Mouse (Mus musculus) heart, adult 2 months (tissue): ENCODE measurements at regions not wholly inside any gene's neighbourhood (a gene's known extent, or its start where the extent isn't known, plus 50 kb on each side); places are given as distances from the start of the nearest gene placed in this dataset.
A peak's percentile ranks its signal among the peaks of the same experiment; 100 is the strongest.

Experiments
- DNase-seq, 2 experiments: peaks; one replicate each; pipeline ENCODE4 v3.0.0; 2021
- H3K27ac ChIP-seq: fragments of 200-600 bp; 2 replicates; pipeline ENCODE4 v1.8.1; 2022
- H3K27me3 ChIP-seq: fragments of 200-500 bp; 2 replicates; pipeline ENCODE4 v1.6.1; 2012; ENCODE audit warnings: mild to moderate bottlenecking, low read length, inconsistent platforms, mixed read lengths; ENCODE audit not compliant: control insufficient read depth, insufficient read depth
- H3K36me3 ChIP-seq: fragments of 200-500 bp; 2 replicates; pipeline ENCODE4 v1.6.1; 2012; ENCODE audit warnings: low read length, inconsistent platforms; ENCODE audit not compliant: control insufficient read depth, insufficient read depth
- H3K4me1 ChIP-seq: fragments of 200-500 bp; 2 replicates; pipeline ENCODE4 v1.6.1; 2011; ENCODE audit warnings: low read length; ENCODE audit not compliant: control insufficient read depth, insufficient read depth
- H3K4me3 ChIP-seq: fragments of 200-600 bp; 2 replicates; pipeline ENCODE4 v1.8.1; 2022
- H3K79me2 ChIP-seq: fragments of 200-500 bp; replicated peaks from 2 replicates; pipeline ENCODE4 v1.6.1; 2012; ENCODE audit warnings: mild to moderate bottlenecking, inconsistent platforms, low read length, moderate library complexity, mixed read lengths; ENCODE audit not compliant: control insufficient read depth, insufficient read depth
- H3K9ac ChIP-seq: fragments of 200-500 bp; 2 replicates; pipeline ENCODE4 v1.6.1; 2012; ENCODE audit warnings: low read depth, mild to moderate bottlenecking, control low read depth, inconsistent platforms, low read length, mixed read lengths
- CTCF ChIP-seq: fragments of 200-600 bp; IDR thresholded peaks from 2 replicates; pipeline ENCODE4 v1.8.1; 2022; ENCODE audit warnings: antibody characterized with exemption, mild to moderate bottlenecking, moderate library complexity
- EP300 ChIP-seq: fragments of 200-500 bp; IDR thresholded peaks from 2 replicates; pipeline ENCODE4 v1.6.1; 2011; ENCODE audit warnings: low read depth, low read length, control low read depth; ENCODE audit not compliant: insufficient read depth
- POLR2A ChIP-seq: fragments of 200-500 bp; IDR thresholded peaks from 2 replicates; pipeline ENCODE4 v1.6.1; 2011; ENCODE audit warnings: mild to moderate bottlenecking, low read depth, low read length, control low read depth; ENCODE audit not compliant: insufficient read depth
- WGBS: fragments of 180-500 bp; shearing (Covaris S2); methylation state at CpG from one replicate; pipeline ENCODE4 v1.1.7; 2018; 5-methylcytosine and 5-hydroxymethylcytosine counted together
- intact Hi-C: fragments of 180-260 bp; cut with DNase I; formaldehyde crosslinking; loops from one replicate; pipeline ENCODE4 v1.15.1; 2025

DNA sequence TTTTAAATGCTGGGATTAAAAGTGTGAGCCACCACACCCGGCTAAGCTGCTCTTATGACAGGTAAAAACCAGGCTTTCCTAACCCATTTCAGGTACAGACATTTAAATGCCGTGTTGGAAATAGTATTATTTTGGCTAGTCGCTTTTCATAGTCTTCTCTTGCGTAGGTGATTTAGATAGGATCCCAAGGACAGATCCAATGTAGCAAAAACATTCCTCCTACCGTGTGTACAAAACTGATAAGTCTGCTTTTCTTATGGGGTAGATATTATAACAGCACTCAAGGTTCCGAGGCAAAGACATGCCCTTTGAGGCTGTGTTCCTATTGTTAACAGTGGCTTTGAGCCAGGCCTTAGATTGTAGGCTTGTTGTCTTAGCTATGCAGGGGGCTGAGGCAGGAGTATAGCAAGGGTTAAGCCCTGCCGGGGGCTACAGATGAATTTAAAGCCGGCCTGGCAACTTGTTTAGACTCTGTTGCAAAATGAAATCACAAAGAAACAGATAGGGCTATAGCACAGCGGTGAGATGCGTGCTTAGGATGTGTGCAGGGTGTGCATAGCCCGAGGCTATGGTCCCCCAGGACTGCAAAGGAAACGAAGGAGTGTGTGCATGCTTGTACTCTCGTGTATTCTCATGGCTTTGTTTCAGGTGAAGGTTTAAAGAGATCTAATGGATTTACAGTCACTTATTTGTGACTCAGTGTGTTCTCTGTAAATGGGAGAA lies 57.7 kb upstream of the Commd8 start:
- peaks cover 3% of the 10 kb centered on the region for H3K4me1 ChIP-seq
- WGBS: 51% methylated on average over 13 of the region's 13 CpGs
- peaks cover 13% of the 10 kb centered on the region for H3K36me3 ChIP-seq
- H3K27ac ChIP-seq: peak overlapping the region; percentile 10; the same call in 1 of the 2 replicates
- H3K9ac ChIP-seq: no peak overlapping the region
- intact Hi-C loops: loop anchor here (2.0 to 5.0 kb wide), 3 partner anchors 23 to 53 kb away; no protein-coding TSS in a partner anchor
- no peak overlapping the region for H3K4me3 ChIP-seq
- no peak for TF ChIP-seq EP300
- TF ChIP-seq POLR2A: no peak
- TF ChIP-seq CTCF: no peak
- H3K27me3 ChIP-seq: no peaks in the 10 kb centered on the region
- DNase-seq: no peak
- no peaks in the 10 kb centered on the region for H3K79me2 ChIP-seq

- no peak overlapping the region for H3K4me3 ChIP-seq
- H3K4me1 ChIP-seq: peaks cover 5% of the 10 kb centered on the region
- no peaks in the 10 kb centered on the region; the same call in 1 of the 2 replicates for H3K79me2 ChIP-seq
- TF ChIP-seq EP300 (no peak), CTCF (no peak)
- 26% methylated on average over 7 of the region's 7 CpGs for WGBS
- H3K9ac ChIP-seq: no peak overlapping the region
- H3K36me3 ChIP-seq: peaks cover 10% of the 10 kb centered on the region
- peak overlapping the region; percentile 10; the same call in 1 of the 2 replicates for H3K27ac ChIP-seq
- intact Hi-C loops: loop anchor here (2.0 to 5.0 kb wide), 3 partner anchors 22 to 52 kb away; no protein-coding TSS in a partner anchor
- H3K27me3 ChIP-seq: no peaks in the 10 kb centered on the region
- DNase-seq: no peak
Observed at GRCm38 (mm10) chr5:72225056-72225455, 57.1 kb upstream of the Commd8 start.

- no peak for TF ChIP-seq POLR2A
- TF ChIP-seq CTCF: peak; percentile 31
- no peak for TF ChIP-seq EP300
- WGBS: 34% methylated on average over 6 of the region's 6 CpGs
- peaks cover 7% of the 10 kb centered on the region for H3K36me3 ChIP-seq
- H3K4me1 ChIP-seq: peaks cover 5% of the 10 kb centered on the region
- no peaks in the 10 kb centered on the region; the same call in 1 of the 2 replicates for H3K79me2 ChIP-seq
- H3K27ac ChIP-seq: peak overlapping the region; percentile 34; the same call in 1 of the 2 replicates
- intact Hi-C loops: loop anchor here (2.0 kb wide), 2 partner anchors 22 to 52 kb away; no protein-coding TSS in a partner anchor
- no peak overlapping the region for H3K4me3 ChIP-seq
- H3K9ac ChIP-seq: no peak overlapping the region
- DNase-seq: peak in 1 of 2 experiments; percentile 40
- H3K27me3 ChIP-seq: no peaks in the 10 kb centered on the region
Observed at GRCm38 (mm10) chr5:72224551-72224966, 56.6 kb upstream of the Commd8 start.

DNA sequence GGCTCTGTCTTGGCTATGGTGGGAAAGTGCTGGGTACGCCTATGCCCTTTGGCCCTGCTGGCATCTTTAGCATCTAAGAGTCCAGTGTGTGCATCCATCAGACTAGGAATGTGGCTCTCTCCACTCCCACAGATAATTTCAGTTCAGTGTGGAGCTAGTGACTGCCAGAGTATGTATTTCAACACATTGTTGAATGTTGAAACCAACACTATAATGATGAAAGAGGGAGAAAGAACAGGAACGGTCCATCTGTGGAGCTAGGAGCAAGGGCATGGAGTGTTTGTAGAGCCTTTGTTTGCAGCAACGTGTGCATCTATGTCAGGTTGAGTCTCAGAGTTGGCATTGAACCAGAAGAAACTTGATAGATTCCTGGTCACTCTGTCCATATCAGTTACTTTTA lies 54.9 kb upstream of the Commd8 start:
- peaks cover 8% of the 10 kb centered on the region for H3K4me1 ChIP-seq
- 74% methylated on average over 3 of the region's 3 CpGs for WGBS
- DNase-seq: no peak
- intact Hi-C loops: no loop called here
- H3K79me2 ChIP-seq: no peaks in the 10 kb centered on the region; the same call in 1 of the 2 replicates
- TF ChIP-seq CTCF: no peak
- no peak for TF ChIP-seq EP300
- no peak for TF ChIP-seq POLR2A
- H3K9ac ChIP-seq: no peak overlapping the region
- H3K27me3 ChIP-seq: no peaks in the 10 kb centered on the region
- H3K27ac ChIP-seq: no peak overlapping the region
- peaks cover 8% of the 10 kb centered on the region for H3K36me3 ChIP-seq
- H3K4me3 ChIP-seq: no peak overlapping the region

GRCm38 (mm10) chr5:72219697-72220096 lies 51.7 kb upstream of the Commd8 start:
- intact Hi-C loops: no loop called here
- TF ChIP-seq EP300 (peak; percentile 88), POLR2A (0 out of 2 replicates have a peak, but pooled peaks have one; percentile 10), CTCF (no peak)
- no peaks in the 10 kb centered on the region for H3K27me3 ChIP-seq
- H3K4me1 ChIP-seq: peaks cover 7% of the 10 kb centered on the region
- peak in 1 of 2 experiments; percentile 54 for DNase-seq
- no peak overlapping the region for H3K9ac ChIP-seq
- 51% methylated on average over 12 of the region's 12 CpGs for WGBS
- no peak overlapping the region for H3K27ac ChIP-seq
- peaks cover 2% of the 10 kb centered on the region for H3K79me2 ChIP-seq
- H3K36me3 ChIP-seq: peaks cover 4% of the 10 kb centered on the region
- H3K4me3 ChIP-seq: no peak overlapping the region

GRCm38 (mm10) chr5:72219248-72219647 lies 51.3 kb upstream of the Commd8 start:
- TF ChIP-seq CTCF: no peak
- TF ChIP-seq POLR2A: no peak
- no peak overlapping the region for H3K27ac ChIP-seq
- H3K27me3 ChIP-seq: no peaks in the 10 kb centered on the region
- 88% methylated on average over 7 of the region's 7 CpGs for WGBS
- peaks cover 6% of the 10 kb centered on the region for H3K4me1 ChIP-seq
- DNase-seq: no peak
- H3K36me3 ChIP-seq: peaks cover 4% of the 10 kb centered on the region
- intact Hi-C loops: no loop called here
- no peak overlapping the region for H3K4me3 ChIP-seq
- H3K79me2 ChIP-seq: peaks cover 2% of the 10 kb centered on the region
- H3K9ac ChIP-seq: no peak overlapping the region
